Mouse (Mus musculus): ENCODE measurements around the gene Drd4.

The Drd4 gene

DNA sequence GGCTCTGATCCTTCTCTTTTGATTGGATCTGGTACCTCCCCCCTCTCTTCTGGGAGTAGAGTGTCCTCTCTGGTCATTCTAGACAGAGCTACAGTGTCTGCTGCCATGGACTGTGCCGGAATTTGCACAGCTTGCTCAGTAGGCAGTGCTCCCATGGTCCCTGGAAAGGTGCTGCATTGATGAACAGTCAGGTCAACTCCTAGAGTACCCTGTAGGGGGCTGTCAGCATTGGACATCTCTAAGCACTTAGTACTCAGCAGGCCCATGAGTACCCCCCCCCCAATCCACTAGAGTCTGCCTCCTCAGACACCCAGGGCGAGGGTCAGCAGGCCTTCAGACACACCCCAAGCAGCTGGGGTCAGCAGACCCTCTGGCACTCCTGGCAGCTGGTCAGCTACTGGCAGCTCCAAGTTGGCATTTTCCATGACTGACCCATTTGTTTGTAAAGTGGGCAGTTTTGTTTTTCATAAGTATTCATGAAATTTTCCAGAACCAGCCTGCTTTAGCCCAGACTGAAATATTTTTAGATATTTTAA is 43.3 kb downstream of the Drd4 start:
- no peak for DNase-seq (ENCODE audit: extremely low spot score, low spot score)

DNA sequence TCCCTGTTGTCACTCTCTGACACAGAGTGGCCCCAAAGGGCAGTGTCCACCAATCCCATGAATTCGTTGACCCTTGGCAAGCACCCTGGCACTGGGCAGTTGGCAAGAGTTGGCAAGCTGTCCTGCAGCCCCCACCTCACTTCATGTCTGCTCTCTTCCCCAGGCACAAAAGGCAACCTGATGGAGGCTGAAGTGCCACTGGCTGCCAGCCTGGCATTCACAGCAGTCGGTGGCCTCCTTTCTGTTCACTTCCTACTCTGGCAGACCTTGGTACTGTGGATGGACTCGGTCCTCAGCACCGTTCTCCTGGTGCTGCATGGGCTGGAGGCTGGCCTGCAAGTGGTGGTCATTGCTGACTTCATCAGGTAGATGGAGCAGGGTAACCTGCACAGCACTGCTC is 43.9 kb downstream of the Drd4 start:
- DNase-seq (ENCODE audit: extremely low spot score, low spot score) = no peak

DNA sequence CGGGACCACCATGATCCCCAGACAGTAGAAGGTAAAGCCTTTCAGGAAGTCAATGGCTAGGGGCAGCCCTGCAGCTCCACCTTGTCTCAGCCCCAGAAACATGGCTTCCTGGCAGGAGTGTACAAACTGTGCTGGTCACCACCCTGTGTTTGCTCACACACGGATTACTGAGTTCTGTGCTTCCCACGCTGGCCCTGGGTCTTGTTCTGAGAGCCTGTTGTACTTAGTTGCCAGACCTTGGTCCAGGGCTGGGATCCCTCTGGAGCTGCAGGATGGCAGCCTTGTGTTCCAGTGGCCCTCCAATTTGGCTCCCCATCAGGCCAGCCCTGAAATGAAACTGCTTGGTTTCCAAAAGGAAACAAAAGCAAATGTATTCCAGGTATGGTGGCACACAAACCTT is 44.5 kb downstream of the Drd4 start:
- DNase-seq (ENCODE audit: extremely low spot score, low spot score) = no peak

DNA sequence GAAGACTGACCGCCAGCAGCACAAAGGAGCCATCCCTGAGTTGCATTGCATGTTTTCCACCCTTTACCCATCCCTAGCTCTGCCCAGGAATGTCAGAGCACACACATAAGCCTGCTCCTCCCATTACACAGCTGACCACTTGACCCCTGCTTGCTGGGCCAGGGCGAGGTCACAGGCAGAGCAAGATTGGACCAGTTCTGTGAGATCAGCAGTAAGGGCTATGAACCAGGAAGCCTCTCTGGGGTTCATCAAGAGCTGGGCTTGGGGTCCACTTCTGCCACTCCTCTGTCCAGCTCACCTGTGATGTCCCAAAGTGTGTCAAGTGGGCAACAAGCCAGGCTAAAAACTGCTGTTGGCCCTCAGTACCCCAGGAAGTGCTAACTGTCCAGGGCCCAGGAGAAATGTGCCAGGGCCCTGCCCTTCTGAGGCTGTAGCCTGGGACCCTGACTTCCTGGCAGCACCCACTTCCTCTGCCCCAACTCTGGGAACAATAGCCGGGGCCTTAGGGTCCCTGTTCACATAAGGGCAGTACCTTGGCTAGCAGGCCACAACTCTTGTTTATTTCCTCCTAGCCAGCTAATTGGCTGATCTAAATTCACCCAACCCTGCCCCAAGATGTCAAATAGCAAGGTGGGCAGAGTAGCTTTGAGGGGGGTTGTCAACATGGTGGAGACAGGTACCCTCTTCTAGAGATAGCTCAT is 46.1 kb downstream of the Drd4 start:
- no peak for DNase-seq (ENCODE audit: extremely low spot score, low spot score)

DNA sequence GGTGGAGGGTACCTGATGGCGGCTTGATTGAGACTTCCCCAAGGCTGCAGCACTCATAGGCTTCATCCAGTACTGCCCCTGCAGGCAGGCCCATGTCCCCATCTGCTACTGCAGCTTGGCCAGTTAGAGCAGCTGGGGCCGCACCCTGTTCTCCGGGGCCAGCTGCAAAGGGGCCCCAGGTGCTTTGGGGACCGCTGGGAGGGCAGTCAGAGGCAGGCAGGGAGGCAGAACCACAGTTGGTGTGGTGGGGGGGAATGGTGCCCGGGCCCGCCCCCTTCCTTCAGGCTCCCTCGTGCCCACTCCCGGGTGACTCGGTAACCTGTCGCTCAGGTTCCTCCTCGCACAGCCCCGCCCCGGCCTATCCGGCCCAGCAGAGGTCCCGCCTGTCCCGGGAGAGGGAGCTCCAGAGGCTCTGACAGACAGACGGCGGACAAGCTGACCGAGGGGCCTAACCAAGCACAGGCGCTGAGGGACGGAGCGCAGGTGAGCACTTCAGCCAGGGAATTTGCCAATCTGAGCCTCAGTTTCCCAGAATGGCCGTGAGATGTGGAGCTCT is 46.8 kb downstream of the Drd4 start, which contains the start of gene Eps8l2:
Eps8l2 (plus strand) TSS at position 305 of the 556 bp plus-strand sequence.
- peak; percentile 28 for DNase-seq (ENCODE audit: extremely low spot score, low spot score)

DNA sequence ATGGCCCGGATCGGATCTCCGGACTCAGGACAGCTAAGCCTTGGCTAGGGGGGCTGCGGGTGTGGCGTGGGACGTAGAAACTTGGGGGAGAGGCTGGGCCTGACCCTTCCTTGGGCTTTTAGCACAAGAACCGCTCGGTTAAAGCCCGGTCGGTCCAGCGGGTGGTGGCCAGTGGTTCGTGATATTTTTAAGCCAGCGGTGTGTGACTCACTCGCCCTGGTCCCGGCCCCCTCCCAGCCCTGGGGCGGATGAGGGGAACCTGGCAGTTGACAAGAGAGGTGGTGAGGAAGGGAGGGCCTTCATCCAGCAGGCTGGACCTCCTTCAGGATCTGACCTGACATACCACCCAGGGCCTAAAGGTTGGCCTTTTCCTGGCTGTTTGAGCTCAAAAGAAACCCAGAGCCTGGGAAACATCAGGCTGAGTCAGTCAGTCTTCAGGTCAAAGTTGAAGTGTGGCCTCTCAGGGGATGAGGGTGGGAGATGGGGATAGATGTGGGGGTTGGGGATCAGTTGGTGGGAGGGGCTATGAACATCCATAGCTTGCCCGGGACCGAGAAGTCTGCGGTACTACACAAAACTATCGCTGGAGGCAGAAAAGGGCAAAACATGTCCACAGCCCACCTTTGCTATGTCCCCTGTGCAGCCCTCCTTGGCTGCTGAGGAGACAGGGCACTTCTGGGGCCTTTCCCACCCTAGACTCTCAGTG is 47.6 kb downstream of the Drd4 start:
- DNase-seq (ENCODE audit: extremely low spot score, low spot score) = no peak

DNA sequence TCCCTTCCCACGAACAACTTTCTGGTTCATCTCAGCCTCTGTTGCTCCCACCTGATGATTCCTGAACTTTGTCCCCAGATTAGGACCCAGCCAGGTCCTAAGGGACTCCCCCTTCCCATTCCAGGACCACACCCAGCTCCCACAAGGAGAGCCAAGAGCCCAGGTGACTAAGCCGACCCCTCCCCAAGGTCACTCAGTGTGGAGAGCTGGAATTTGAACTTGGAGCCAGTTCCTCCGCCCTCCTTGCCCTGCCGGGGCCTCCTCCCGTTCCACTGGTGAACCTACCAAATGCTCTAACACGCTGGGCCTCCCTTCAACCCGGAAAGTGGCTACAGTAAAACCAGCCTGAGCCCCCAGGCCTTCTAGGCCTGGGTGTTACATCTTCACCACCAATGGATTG is 48.2 kb downstream of the Drd4 start:
- no peak for DNase-seq (ENCODE audit: extremely low spot score, low spot score)

DNA sequence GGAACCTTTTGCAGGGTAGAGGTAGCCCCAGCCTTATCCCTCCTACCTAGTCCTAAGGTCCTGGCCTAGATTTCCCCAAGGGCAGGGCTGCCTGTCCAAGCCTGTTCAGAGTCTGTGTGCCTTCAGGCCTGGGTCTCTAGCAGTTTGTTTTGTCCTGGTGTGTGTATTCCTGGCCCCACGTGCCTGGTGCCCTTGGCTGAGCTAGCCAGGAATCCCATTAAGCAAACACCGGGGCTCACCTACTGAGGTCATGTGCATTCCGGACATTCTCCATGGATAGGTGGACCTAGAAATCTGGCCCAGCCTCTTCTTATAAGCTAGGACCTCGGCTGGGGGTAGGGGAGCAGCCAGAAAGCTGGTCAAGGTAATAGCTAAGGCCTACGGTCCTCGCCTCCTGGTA is 48.7 kb downstream of the Drd4 start:
- DNase-seq (ENCODE audit: extremely low spot score, low spot score) = no peak

DNA sequence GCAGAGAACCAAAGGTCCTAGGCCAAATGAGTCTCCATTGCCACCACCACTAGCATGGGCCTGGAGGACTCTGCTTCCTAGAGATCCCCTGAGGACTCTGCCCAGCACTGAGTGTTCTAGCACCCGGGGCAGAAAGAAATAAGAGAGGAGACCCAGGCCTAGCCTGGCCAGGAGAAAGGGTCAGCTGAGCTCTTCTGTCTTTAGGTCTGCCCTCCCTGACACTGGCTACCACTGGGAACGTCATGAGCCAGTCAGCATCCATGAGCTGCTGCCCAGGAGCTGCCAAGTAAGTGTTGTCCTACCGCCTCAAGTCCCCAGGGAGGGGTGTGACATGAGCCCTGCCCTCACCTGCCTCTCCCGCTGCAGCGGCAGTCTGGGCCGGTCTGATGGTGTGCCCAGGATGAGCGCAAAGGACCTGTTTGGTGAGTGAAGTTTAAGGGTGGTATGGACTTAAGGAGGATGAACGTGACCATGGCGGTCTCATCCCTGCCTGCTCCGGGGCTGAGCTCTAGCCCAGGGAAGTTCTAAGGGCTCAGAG is 50.0 kb downstream of the Drd4 start:
- DNase-seq (ENCODE audit: extremely low spot score, low spot score) = no peak

DNA sequence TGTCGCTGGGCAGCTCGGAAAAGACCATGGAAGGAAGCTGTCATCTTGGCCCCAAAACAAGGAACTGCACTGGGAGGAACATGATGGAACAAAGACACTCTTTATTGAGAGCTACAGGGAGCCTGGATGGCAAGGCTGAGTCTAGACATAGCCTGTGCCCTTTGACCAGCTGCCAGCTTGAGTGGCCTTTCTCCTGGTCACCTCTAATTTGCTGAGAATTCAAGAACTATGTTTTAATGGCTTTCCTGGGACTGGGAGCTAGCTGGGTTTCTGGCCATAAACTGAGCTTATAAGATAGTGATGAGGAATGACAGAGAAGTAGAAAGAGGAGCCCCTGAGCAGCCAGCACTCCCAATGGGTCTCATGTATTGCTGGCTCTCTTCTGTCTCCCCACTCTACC is 51.4 kb downstream of the Drd4 start:
- no peak for DNase-seq (ENCODE audit: extremely low spot score, low spot score)

DNA sequence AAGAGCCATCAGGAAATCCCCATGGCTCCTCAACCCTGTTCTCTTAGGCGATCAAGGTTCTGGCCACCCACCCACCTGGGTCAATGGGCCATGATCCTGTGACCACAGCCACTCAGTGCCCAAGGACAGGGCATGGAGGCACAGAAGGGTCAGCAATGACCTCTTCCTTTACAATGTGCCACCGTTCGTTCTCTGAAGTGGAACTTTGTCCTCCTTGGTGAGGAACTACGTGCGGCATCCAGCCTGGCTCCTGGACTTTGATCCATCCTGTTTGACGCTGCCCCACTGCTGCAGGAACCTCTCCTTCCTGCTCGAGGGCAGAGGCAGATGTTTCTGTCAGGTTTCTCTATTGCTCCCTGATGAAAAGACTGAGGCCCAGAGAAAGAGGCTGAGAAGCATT is 51.9 kb downstream of the Drd4 start:
- no peak for DNase-seq (ENCODE audit: extremely low spot score, low spot score)

DNA sequence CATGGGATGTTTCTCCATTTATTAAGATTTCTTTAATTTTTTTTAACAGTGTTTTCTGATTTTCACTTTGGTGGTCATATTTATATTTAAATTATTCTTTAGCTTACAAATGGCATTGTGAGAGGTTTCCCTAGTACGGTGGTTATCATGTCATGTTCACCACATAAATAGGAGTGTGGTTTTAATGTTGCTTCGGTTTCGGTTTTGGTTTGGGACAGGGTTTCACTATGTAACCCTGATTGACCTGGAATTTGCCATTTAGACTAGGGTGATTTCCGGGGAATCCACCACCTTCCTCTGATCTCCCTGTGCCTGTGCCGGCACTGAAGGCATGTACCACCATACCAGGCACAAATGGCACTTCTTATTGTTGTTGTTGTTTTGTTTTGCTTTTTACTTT is 53.0 kb downstream of the Drd4 start:
- no peak for DNase-seq (ENCODE audit: extremely low spot score, low spot score)

All from neural tube, embryonic 10.5 days (tissue).